Mouse (Mus musculus) midbrain, embryonic 13.5 days (tissue): ENCODE results near the gene Parva. TPM values are rescaled to one million over a fixed set of nuclear protein-coding genes. Genes with fewer than 3 reads are reported as not detected.

ENCODE experiments used
- ATAC-seq: fragments of 200-750 bp; cut with Nextera tagmentation; 2 replicates; pipeline ENCODE4 v1.8.0; 2017; ENCODE audit warnings: mild to moderate bottlenecking, moderate TSS enrichment, moderate library complexity
- H3K27ac ChIP-seq: fragments of 300-500 bp; sonication (generic); 2 replicates; pipeline ENCODE4 v1.5.1; 2015; ENCODE audit warnings: inconsistent platforms, mild to moderate bottlenecking, moderate library complexity
- H3K27me3 ChIP-seq: fragments of 300-500 bp; sonication (generic); 2 replicates; pipeline ENCODE4 v1.6.1; 2015; ENCODE audit warnings: mild to moderate bottlenecking, inconsistent platforms
- H3K36me3 ChIP-seq: fragments of 300-500 bp; sonication (generic); 2 replicates; pipeline ENCODE4 v1.6.1; 2015; ENCODE audit warnings: mild to moderate bottlenecking, inconsistent platforms
- H3K4me1 ChIP-seq: fragments of 300-500 bp; sonication (generic); replicated peaks from 2 replicates; pipeline ENCODE4 v1.6.1; 2015; ENCODE audit warnings: inconsistent platforms
- H3K4me2 ChIP-seq: fragments of 300-500 bp; sonication (generic); replicated peaks from 2 replicates; pipeline ENCODE4 v1.6.1; 2015; ENCODE audit warnings: moderate library complexity, mild to moderate bottlenecking, inconsistent platforms
- H3K4me3 ChIP-seq: fragments of 300-500 bp; sonication (generic); replicated peaks from 2 replicates; pipeline ENCODE4 v1.5.1; 2015; ENCODE audit warnings: mild to moderate bottlenecking, inconsistent platforms
- H3K9ac ChIP-seq: fragments of 300-500 bp; sonication (generic); replicated peaks from 2 replicates; pipeline ENCODE4 v1.6.1; 2015; ENCODE audit warnings: mild to moderate bottlenecking, inconsistent platforms
- H3K9me3 ChIP-seq: fragments of 300-500 bp; sonication (generic); 2 replicates; pipeline ENCODE4 v1.6.1; 2016; ENCODE audit warnings: mild to moderate bottlenecking, inconsistent platforms
- WGBS: fragments of 180-500 bp; shearing (Covaris S2); methylation state at CpG from one replicate; pipeline ENCODE4 v1.1.7; 2015; 5-methylcytosine and 5-hydroxymethylcytosine counted together
- polyA plus RNA-seq: library from polyadenylated mRNA; unstranded; fragments of >200 nt; fragmentation: Nextera tagmentation; extraction: Ambion mirVana; gene quantifications from 2 replicates; pipeline ENCODE4 v1.2.1, GENCODE M21; 2015

Gene Parva
- polyA plus RNA-seq, 1 experiment from 2014 or later, result 30.3 TPM

DNA sequence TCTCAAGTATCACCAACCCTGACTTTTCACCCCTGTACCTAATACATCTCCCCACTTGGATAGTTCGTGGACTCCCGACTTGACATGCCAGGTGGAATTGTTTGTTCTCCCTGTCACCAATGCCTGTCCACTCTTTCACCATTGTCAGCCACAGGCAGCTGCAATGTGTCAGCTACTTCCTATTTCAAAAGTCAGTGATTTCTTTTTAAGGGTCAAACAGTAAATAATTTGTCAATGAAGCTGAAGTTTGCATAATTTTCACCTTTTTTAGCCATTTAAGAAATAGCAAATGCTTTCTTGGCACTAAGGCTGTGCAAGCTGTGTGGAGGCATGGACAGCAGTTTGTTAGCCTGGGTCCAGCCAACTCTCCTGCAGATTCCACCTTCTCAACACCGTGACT is 12.5 kb downstream of the Parva start:
- Histone ChIP-seq H3K4me3 (no peak overlapping the region), H3K4me1 (peaks cover 18% of the 10 kb centered on the region), H3K27ac (no peak overlapping the region), H3K9ac (no peak overlapping the region), H3K36me3 (peaks cover 4% of the 10 kb centered on the region; the same call in 1 of the 2 replicates), H3K4me2 (no peak overlapping the region), H3K27me3 (no peaks in the 10 kb centered on the region), H3K9me3 (no peaks in the 10 kb centered on the region; the same call in 1 of the 2 replicates)
- 91% methylated on average over 3 of the region's 3 CpGs for WGBS
- no peak for ATAC-seq

DNA sequence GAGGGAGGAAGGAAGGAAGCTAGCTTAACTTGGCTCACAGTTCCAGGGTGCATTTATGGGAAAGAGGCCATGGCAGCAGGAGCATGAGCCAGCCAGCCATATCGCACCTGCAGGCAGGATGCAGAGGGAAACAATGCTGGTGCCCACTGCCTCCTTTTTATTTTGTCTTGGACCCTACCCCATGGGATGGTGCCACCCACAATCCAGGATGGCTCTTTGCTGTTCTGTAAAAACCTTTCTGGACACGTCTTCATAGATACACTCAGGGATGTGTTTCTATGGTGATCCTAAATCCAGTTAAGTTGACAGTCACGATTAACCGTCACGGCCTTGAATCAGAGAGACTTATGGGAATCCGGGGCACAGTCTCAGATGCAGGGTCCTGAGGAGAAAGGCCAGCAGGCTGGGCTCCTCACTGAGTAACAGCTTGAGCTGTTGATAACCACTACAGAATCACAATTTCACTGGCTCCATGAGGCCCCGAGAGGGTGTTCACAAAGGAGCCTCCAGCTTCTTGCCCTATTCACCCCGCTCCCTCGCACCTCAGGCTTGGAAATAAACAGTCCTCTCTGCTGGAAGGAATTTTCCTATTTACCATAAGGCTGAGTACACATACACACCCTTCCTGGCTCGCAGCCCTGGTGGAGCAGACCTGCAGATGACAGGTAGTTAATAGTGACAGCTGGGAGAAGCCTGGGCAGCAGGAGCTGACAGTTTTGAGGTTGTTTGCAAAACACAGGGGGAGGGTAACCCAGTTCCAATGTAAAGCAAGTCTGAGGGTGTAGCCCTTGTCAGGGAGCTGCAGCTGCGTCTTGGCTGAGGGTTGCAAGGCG is 17.1 kb downstream of the Parva start:
- no peaks in the 10 kb centered on the region for H3K36me3 ChIP-seq
- WGBS, result 11% methylated on average over 12 of the region's 12 CpGs
- H3K9me3 ChIP-seq, result no peaks in the 10 kb centered on the region; the same call in 1 of the 2 replicates
- H3K4me3 ChIP-seq, result no peak overlapping the region
- H3K4me2 ChIP-seq, result peak overlapping the region; percentile 25
- ATAC-seq, result peak; percentile 90
- H3K9ac ChIP-seq, result no peak overlapping the region
- H3K27ac ChIP-seq, result peak overlapping the region; percentile 81
- no peaks in the 10 kb centered on the region for H3K27me3 ChIP-seq
- peaks cover 26% of the 10 kb centered on the region for H3K4me1 ChIP-seq

DNA sequence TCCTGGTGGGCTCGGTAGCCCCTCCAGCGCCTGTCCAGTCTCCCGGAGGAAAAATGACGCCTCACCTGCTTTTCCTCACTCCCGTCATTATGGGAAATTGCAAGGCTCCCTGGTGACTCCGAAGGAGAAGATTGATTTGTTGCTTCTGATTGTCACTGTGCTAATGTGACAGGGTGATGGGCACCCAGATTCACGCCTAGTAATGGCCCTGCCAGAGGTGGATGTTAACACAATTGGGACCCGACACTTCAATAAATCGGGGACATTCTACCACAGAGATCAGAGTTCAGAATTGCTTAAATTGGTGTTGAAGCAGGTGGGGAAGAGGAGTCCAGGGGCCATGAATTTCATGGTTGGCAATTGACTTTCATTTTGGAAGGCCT is 17.7 kb downstream of the Parva start:
- H3K4me3 ChIP-seq, result no peak overlapping the region
- 20% methylated on average over 9 of the region's 9 CpGs for WGBS
- H3K4me1 ChIP-seq, result peaks cover 26% of the 10 kb centered on the region
- peak overlapping the region; percentile 25 for H3K4me2 ChIP-seq
- H3K27me3 ChIP-seq, result no peaks in the 10 kb centered on the region
- ATAC-seq, result peak; percentile 29
- H3K36me3 ChIP-seq, result no peaks in the 10 kb centered on the region
- H3K9ac ChIP-seq, result no peak overlapping the region
- H3K27ac ChIP-seq, result peak overlapping the region; percentile 81
- H3K9me3 ChIP-seq, result no peaks in the 10 kb centered on the region; the same call in 1 of the 2 replicates

DNA sequence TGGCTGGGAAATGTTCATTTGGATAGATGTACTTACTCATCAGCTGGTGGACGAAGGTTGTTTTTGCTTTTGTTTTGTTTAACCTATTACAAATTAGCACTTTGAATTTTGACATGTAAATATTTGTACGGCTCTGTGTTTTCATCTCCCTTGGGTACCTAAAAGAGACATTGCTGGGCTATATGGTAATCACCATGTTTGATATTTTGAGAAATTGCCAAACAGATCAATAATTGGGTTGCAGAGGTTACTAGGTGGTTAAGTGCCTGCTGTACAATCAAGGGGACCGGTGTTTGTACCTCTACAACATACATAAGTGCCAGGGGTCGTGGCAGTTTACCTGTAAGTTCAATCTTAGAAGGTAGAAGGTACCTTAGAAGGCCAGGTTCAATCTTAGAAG is 19.2 kb downstream of the Parva start:
- peaks cover 26% of the 10 kb centered on the region for H3K4me1 ChIP-seq
- no peaks in the 10 kb centered on the region for H3K36me3 ChIP-seq
- WGBS, result 87% methylated on average over 4 of the region's 4 CpGs
- H3K9ac ChIP-seq, result no peak overlapping the region
- H3K4me3 ChIP-seq, result no peak overlapping the region
- H3K9me3 ChIP-seq, result no peaks in the 10 kb centered on the region; the same call in 1 of the 2 replicates
- no peaks in the 10 kb centered on the region for H3K27me3 ChIP-seq
- no peak overlapping the region for H3K27ac ChIP-seq
- ATAC-seq, result no peak
- H3K4me2 ChIP-seq, result no peak overlapping the region

DNA sequence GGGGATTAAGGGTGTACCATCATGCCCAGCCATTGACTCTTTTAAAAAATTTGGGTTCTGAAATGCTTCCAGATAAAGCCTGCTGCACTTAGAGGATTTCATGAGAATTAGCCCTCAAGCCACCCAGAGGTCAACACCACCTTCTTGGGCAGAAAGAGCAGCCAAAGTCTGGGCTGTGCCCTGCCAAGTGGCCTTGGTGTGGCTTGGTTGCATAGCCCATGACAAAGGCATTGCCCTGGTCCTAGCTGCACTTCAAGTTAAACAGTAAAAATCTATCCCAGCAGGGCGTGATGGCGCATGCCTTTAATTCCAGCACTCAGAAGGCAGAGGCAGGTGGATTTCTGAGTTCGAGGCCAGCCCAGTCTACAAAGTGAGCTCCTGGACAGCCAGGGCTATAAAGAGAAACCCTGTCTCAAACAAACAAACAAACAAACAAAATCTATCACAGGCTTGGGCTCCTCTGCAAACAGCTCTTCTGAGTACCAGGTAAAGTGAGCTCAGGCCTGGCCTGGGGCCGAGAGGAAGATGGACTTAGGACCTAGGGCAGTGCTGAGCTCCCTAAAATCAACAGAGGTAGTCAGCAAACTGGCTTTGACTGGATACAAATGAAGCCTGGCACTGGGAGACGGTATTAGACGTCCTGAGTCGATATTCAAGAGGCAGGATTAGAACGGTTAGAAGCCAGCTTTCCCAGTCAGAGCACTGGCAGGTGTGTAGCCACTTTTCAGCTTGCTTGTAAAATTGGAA is 22.8 kb downstream of the Parva start:
- Histone ChIP-seq H3K4me1 (peaks cover 22% of the 10 kb centered on the region), H3K36me3 (no peaks in the 10 kb centered on the region), H3K4me3 (no peak overlapping the region), H3K4me2 (no peak overlapping the region), H3K9ac (no peak overlapping the region), H3K27ac (no peak overlapping the region), H3K27me3 (no peaks in the 10 kb centered on the region), H3K9me3 (no peaks in the 10 kb centered on the region; the same call in 1 of the 2 replicates)
- 77% methylated on average over 8 of the region's 8 CpGs for WGBS
- ATAC-seq, result no peak

DNA sequence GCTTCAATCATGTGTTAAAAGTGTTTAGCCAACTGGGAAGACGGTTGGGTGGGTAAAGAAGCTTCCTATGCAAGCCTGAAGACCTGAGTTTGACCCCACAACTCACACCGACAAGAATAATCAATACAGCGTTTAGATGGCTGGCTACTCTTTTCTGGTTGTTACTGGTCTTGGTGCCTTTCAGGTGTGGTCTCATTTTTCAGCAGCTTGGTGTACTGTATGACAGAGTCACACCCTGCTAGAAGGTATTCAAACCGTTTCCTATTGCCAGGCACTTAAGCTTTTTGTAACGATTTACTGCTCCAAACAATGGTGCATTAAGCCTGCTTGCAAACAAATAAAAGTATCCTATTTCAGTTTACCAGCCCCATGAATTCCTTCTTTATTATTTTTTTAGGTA is 25.2 kb downstream of the Parva start:
- ATAC-seq, result no peak

DNA sequence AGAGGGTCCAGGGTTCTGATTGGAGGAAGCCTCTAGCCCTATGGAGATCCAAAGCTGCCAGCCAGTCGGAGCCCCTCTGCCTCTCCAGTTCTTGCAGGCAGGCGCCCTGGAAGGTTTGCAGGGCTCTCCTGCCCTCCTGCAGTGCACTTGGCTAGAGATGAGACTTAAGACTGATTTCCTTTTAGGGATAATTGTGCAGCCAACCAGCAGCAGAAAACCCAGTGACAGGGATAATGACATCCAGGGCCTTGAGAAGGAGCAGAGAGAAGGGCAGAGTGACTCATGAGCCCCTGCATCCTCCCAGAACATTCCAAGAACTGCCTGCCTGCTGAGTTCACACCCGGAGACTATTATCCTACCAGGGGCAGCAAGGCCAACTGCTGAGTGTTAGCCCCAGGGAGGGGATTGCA is 26.5 kb downstream of the Parva start:
- H3K27me3 ChIP-seq, result no peaks in the 10 kb centered on the region
- 6% methylated on average over 3 of the region's 3 CpGs for WGBS

More for the DNA sequence above, 25.2 kb downstream of the Parva start:
- no peak overlapping the region for H3K9ac ChIP-seq
- no peaks in the 10 kb centered on the region for H3K36me3 ChIP-seq
- H3K4me2 ChIP-seq, result no peak overlapping the region
- H3K27ac ChIP-seq, result no peak overlapping the region
- no peaks in the 10 kb centered on the region for H3K9me3 ChIP-seq
- no peak overlapping the region for H3K4me3 ChIP-seq
- WGBS, result 73% methylated on average over 5 of the region's 5 CpGs
- H3K27me3 ChIP-seq, result no peaks in the 10 kb centered on the region
- H3K4me1 ChIP-seq, result peaks cover 17% of the 10 kb centered on the region

DNA sequence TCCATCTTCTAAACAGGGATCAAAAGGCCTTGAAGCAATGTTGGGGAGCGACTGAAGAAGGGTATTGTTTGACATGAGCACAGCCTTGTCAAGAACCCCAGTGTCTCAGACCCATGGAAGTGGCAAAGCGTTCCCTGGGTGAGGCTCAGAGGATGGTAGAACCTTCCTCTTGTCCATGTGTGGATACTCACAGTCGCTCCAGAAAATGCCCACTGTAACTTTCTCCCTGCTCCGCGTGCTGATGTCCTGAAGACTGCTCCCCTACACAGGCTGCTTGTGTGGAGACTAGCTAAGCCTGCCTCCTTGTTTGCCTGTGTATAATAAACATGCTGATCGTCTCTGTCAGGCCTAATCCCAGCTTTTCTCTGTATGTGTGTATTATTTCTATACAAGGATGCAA is 27.1 kb downstream of the Parva start:
- Histone ChIP-seq H3K4me2 (no peak overlapping the region), H3K4me1 (peaks cover 17% of the 10 kb centered on the region), H3K27ac (no peak overlapping the region), H3K9ac (no peak overlapping the region), H3K9me3 (no peaks in the 10 kb centered on the region), H3K36me3 (no peaks in the 10 kb centered on the region), H3K27me3 (no peaks in the 10 kb centered on the region), H3K4me3 (no peak overlapping the region)
- 58% methylated on average over 6 of the region's 6 CpGs for WGBS
- ATAC-seq, result no peak

More for the DNA sequence above, 26.5 kb downstream of the Parva start:
- Histone ChIP-seq H3K27ac (no peak overlapping the region; the same call in 1 of the 2 replicates), H3K4me2 (no peak overlapping the region), H3K9me3 (no peaks in the 10 kb centered on the region), H3K4me3 (no peak overlapping the region), H3K36me3 (no peaks in the 10 kb centered on the region), H3K4me1 (peaks cover 17% of the 10 kb centered on the region), H3K9ac (no peak overlapping the region)
- ATAC-seq, result no peak

DNA sequence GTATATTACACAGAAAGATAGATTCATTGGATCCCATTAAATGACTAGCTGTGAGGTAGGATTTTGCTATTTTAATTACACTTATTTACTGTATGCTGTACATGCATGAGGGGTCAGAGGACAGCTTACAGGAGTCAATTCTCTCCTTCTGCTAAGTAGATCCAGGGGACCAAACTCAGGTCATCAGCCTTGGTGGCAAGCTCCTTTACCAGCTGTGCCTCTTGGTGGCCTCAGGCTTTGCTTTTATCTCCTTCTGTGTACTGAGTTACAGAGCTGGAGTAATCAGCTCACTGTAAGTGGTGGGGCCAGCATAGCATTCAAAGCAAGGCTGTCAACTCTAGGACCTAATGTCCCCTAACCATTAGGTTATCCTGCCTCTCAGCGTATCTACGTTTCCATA is 27.6 kb downstream of the Parva start:
- H3K36me3 ChIP-seq, result no peaks in the 10 kb centered on the region
- no peak for ATAC-seq
- no peak overlapping the region for H3K4me3 ChIP-seq
- H3K4me2 ChIP-seq, result no peak overlapping the region
- H3K4me1 ChIP-seq, result peaks cover 17% of the 10 kb centered on the region
- no peaks in the 10 kb centered on the region for H3K9me3 ChIP-seq
- H3K9ac ChIP-seq, result no peak overlapping the region
- WGBS, result 86% methylated on average over 2 of the region's 2 CpGs
- H3K27me3 ChIP-seq, result no peaks in the 10 kb centered on the region
- H3K27ac ChIP-seq, result no peak overlapping the region

DNA sequence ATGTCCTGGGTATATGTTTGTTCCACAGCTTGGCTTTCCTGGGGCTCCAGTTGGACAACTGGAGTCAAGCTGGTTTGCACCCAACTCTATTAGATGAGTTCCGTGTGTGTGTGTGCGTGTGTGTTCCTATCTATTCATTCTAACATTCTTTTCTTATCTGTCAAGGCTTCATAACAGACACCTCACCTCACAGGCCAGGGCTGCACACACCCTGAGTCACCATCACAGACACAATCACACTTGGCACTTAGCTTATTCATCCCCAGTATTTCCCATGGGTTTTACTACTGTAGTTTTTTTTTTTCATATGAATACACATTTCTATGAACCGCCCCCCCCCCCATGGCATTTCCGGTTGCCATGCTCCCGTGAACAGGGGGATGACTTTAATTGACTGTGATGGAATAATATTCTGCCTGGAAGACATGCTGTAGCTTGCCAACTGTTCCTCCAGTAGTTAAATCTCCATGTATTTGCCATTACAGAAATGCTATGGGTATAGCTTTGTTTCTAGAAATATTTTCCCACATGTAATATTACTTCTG is 28.3 kb downstream of the Parva start:
- no peak overlapping the region for H3K4me3 ChIP-seq
- peaks cover 22% of the 10 kb centered on the region for H3K4me1 ChIP-seq
- H3K27ac ChIP-seq, result no peak overlapping the region
- no peaks in the 10 kb centered on the region for H3K36me3 ChIP-seq
- H3K27me3 ChIP-seq, result no peaks in the 10 kb centered on the region
- H3K9me3 ChIP-seq, result no peaks in the 10 kb centered on the region
- no peak for ATAC-seq
- WGBS, result 80% methylated on average over 5 of the region's 5 CpGs
- no peak overlapping the region for H3K9ac ChIP-seq
- H3K4me2 ChIP-seq, result no peak overlapping the region

DNA sequence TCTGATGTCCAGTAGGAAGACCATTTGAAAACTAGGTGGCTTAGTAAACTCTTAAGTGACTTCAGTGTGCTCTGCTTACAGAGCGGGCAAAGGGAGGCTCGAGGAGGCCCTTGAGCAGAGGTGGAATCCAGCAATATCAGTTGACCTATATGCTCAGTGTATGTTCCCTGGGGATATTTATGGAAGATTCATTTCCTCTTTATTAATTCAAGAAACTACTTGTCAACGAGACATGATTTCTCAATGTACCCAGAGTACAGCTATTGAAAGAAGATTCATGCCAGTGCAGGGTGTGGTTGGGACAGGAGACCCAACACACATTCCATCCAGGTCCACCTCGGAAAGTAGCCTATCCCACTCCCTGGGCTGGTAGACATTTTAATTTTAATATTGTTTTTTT is 30.1 kb downstream of the Parva start:
- 91% methylated on average over 4 of the region's 4 CpGs for WGBS
- Histone ChIP-seq H3K4me1 (peaks cover 26% of the 10 kb centered on the region), H3K36me3 (no peaks in the 10 kb centered on the region), H3K4me3 (no peak overlapping the region), H3K9me3 (no peaks in the 10 kb centered on the region), H3K9ac (no peak overlapping the region), H3K4me2 (no peak overlapping the region), H3K27me3 (no peaks in the 10 kb centered on the region), H3K27ac (no peak overlapping the region)
- no peak for ATAC-seq

DNA sequence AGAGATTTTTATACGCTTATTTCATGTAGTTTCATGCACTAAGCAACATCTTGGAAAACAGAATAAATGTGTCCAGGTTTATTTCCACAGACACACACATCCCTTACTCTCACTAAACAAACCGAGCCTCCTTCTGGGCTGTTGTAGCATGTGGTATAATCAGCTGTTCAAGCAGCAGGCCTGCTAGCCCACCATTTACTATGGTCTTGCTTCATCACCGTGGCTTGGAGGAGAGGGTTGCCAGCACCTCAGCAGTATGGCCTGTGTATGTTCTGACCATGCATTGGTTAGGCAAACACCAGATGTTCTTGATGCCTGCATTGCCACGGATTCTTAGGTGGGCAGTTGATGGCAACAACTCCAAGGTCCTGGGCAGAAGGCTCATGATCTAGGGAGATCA is 30.6 kb downstream of the Parva start:
- 91% methylated on average over 4 of the region's 4 CpGs for WGBS

More for the DNA sequence above, 30.6 kb downstream of the Parva start:
- Histone ChIP-seq H3K27ac (no peak overlapping the region), H3K27me3 (no peaks in the 10 kb centered on the region), H3K9me3 (no peaks in the 10 kb centered on the region), H3K9ac (no peak overlapping the region), H3K4me1 (peaks cover 26% of the 10 kb centered on the region), H3K36me3 (no peaks in the 10 kb centered on the region), H3K4me2 (no peak overlapping the region), H3K4me3 (no peak overlapping the region)
- no peak for ATAC-seq
